Mouse (Mus musculus): Measurements from ENCODE around the gene Mief1.

- TF ChIP-seq CTCF (IDR thresholded peaks at IDR 0.05; ENCODE audit: control insufficient read depth, insufficient read depth, insufficient replicate concordance, low read depth, low read length) (no peak), POLR2A (IDR thresholded peaks at IDR 0.05; ENCODE audit: control insufficient read depth, low read depth, low read length) (no peak)
Measured at GRCm38 (mm10) chr15:80188927-80189326, 44.9 kb upstream of the Mief1 start.
